Mouse (Mus musculus) intestine, embryonic 16.5 days (tissue): ENCODE measurements at regions not wholly inside any gene's neighbourhood (a gene's known extent, or its start where the extent isn't known, plus 50 kb on each side); places are given as distances from the start of the nearest gene placed in this dataset.
A peak's percentile ranks its signal among the peaks of the same experiment; 100 is the strongest.
"Not testable (repeated sequence)": the region's sequence is repeated elsewhere in the genome, so short reads cannot be mapped to it uniquely, and the experiment has no call there.

Experiments
- ATAC-seq: fragments of 200-750 bp; cut with Nextera tagmentation; 2 replicates; pipeline ENCODE4 v1.8.0; 2017; ENCODE audit warnings: moderate TSS enrichment, moderate library complexity
- H3K27ac ChIP-seq: fragments of 300-500 bp; sonication (generic); 2 replicates; pipeline ENCODE4 v1.5.1; 2014; ENCODE audit warnings: mild to moderate bottlenecking, low read length
- H3K27me3 ChIP-seq: fragments of 300-500 bp; sonication (generic); replicated peaks from 2 replicates; pipeline ENCODE4 v1.6.1; 2014; ENCODE audit warnings: low read length, control low read depth, mixed read lengths; ENCODE audit not compliant: control insufficient read depth, insufficient read depth
- H3K36me3 ChIP-seq: fragments of 300-500 bp; sonication (generic); 2 replicates; pipeline ENCODE4 v1.6.1; 2014; ENCODE audit warnings: low read length, control low read depth; ENCODE audit not compliant: control insufficient read depth, insufficient read depth
- H3K4me1 ChIP-seq: fragments of 300-500 bp; sonication (generic); 2 replicates; pipeline ENCODE4 v1.6.1; 2014; ENCODE audit warnings: low read length, control low read depth, mixed read lengths; ENCODE audit not compliant: control insufficient read depth, insufficient read depth
- H3K4me2 ChIP-seq: fragments of 300-500 bp; sonication (generic); 2 replicates; pipeline ENCODE4 v1.6.1; 2014; ENCODE audit warnings: low read depth, low read length, control low read depth
- H3K4me3 ChIP-seq: fragments of 300-500 bp; sonication (generic); 2 replicates; pipeline ENCODE4 v1.5.1; 2014; ENCODE audit warnings: mild to moderate bottlenecking, low read length
- H3K9ac ChIP-seq: fragments of 300-500 bp; sonication (generic); 2 replicates; pipeline ENCODE4 v1.6.1; 2014; ENCODE audit warnings: low read depth, low read length
- H3K9me3 ChIP-seq: fragments of 300-500 bp; sonication (generic); 2 replicates; pipeline ENCODE4 v1.6.1; 2016; ENCODE audit warnings: low read length, control low read depth; ENCODE audit not compliant: control insufficient read depth
- WGBS: fragments of 180-500 bp; shearing (Covaris S2); extraction: QIAGEN DNeasy Blood & Tissue Kit; methylation state at CpG from one replicate; pipeline ENCODE4 v1.1.7; 2014; 5-methylcytosine and 5-hydroxymethylcytosine counted together

GRCm38 (mm10) chr2:3910086-3910891 is 107.2 kb upstream of the Frmd4a start:
- H3K4me2 ChIP-seq, result no peak overlapping the region
- H3K27me3 ChIP-seq, result no peaks in the 10 kb centered on the region
- no peaks in the 10 kb centered on the region for H3K4me1 ChIP-seq
- no peak overlapping the region for H3K27ac ChIP-seq
- WGBS, result 67% methylated on average over 9 of the region's 9 CpGs
- H3K36me3 ChIP-seq, result no peaks in the 10 kb centered on the region
- no peak for ATAC-seq
- H3K9ac ChIP-seq, result no peak overlapping the region
- no peak overlapping the region for H3K4me3 ChIP-seq
- H3K9me3 ChIP-seq, result no peaks in the 10 kb centered on the region

DNA sequence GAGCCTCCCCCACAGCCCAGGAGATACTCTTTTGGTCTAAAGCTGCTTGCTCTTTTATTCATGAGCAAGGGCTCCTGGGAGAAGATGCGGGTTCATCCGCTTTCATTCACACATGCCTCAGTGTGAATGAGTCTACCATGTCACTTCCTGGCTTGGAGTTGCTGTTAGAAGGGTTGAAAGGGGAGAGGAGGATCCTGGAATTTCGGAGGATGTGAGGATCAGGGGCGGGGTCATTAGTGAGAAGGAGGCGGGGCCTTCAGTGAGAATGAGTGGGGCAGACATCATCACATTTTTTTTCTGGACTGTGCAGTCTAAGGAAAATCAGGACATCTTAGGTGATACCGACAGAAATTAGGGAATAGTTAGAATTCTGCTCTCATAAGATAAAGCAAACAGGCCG is 102.4 kb upstream of the Frmd4a start:
- no peaks in the 10 kb centered on the region for H3K27me3 ChIP-seq
- no peak overlapping the region for H3K4me3 ChIP-seq
- no peaks in the 10 kb centered on the region for H3K4me1 ChIP-seq
- no peak overlapping the region for H3K27ac ChIP-seq
- H3K36me3 ChIP-seq, result no peaks in the 10 kb centered on the region
- no peak overlapping the region for H3K4me2 ChIP-seq
- 83% methylated on average over 7 of the region's 7 CpGs for WGBS
- H3K9me3 ChIP-seq, result no peaks in the 10 kb centered on the region
- no peak for ATAC-seq
- H3K9ac ChIP-seq, result no peak overlapping the region

DNA sequence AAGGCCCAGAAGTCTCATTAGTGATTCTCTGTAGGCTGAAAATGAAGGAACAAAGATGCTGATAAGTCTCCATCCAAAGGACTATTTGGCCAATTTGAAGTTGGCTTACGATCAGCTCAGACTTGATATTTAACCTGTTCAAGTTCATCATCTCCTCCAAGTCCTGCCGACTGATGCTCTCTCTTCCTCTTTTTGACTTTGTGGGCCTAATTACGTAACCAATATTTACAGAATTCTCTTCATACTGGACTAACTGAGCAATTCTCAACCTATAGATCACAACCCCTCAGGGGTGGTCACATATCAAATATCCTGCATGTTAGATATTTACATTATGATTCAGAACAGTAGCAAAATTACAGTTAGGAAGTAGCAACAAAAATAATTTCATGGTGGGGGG is 101.2 kb upstream of the Frmd4a start:
- Histone ChIP-seq H3K9ac (no peak overlapping the region), H3K4me1 (no peaks in the 10 kb centered on the region), H3K27ac (no peak overlapping the region), H3K36me3 (no peaks in the 10 kb centered on the region), H3K27me3 (no peaks in the 10 kb centered on the region), H3K9me3 (no peaks in the 10 kb centered on the region), H3K4me3 (no peak overlapping the region), H3K4me2 (no peak overlapping the region)
- no peak for ATAC-seq
- WGBS, result 89% methylated on average over 3 of the region's 3 CpGs

GRCm38 (mm10) chr2:3918156-3918555 is 99.4 kb upstream of the Frmd4a start:
- no peak overlapping the region for H3K9ac ChIP-seq
- H3K4me2 ChIP-seq, result no peak overlapping the region
- no peak overlapping the region for H3K27ac ChIP-seq
- no peak for ATAC-seq
- H3K4me3 ChIP-seq, result no peak overlapping the region
- no peaks in the 10 kb centered on the region for H3K36me3 ChIP-seq
- WGBS, result 71% methylated on average over 6 of the region's 6 CpGs
- H3K4me1 ChIP-seq, result no peaks in the 10 kb centered on the region
- H3K27me3 ChIP-seq, result no peaks in the 10 kb centered on the region
- H3K9me3 ChIP-seq, result no peaks in the 10 kb centered on the region

DNA sequence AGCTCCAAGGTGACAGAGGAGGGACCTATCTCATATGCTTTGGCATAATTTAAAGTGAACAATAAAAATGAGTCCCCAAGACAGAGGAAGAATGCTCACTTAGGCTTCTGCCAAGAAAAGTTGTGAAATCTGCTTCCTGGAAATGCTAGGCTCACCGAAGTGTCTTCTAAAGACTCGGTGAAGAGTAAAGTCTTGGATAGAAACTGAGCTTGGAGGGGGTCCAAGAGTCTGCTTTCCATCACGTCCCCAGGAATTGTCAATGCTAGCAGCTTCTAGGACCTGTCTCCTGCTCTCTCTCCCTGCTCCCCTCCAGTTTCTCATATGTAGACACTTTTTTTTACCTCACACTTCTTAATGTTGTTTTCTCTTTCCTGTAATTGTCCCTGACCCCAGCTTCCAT is 97.6 kb upstream of the Frmd4a start:
- H3K4me2 ChIP-seq, result no peak overlapping the region
- H3K36me3 ChIP-seq, result no peaks in the 10 kb centered on the region
- no peak overlapping the region for H3K27ac ChIP-seq
- no peak overlapping the region for H3K9ac ChIP-seq
- no peaks in the 10 kb centered on the region for H3K9me3 ChIP-seq
- no peaks in the 10 kb centered on the region for H3K27me3 ChIP-seq
- no peaks in the 10 kb centered on the region for H3K4me1 ChIP-seq
- no peak for ATAC-seq
- no peak overlapping the region for H3K4me3 ChIP-seq
- 51% methylated on average over 3 of the region's 3 CpGs for WGBS

DNA sequence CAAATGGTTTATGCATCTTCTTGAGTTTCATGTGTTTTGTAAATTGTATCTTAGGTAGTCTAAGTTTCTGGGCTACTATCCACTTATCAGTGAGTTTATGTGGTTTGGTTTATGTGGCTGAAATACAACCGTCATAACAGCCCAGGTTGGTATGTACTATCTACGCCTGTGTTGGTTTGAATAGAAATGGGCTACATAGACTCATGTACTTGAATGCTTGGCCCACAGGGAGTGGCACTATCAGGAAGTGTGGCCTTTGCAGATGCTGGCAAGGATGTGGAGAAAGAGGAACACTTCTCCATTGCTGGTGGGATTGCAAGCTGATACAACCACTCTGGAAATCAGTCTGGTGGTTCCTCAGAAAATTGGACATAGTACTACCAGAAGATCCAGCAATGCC is 96.4 kb upstream of the Frmd4a start:
- not testable (repeated sequence) for H3K4me2 ChIP-seq, H3K27me3 ChIP-seq, H3K4me1 ChIP-seq, H3K27ac ChIP-seq, H3K36me3 ChIP-seq, H3K4me3 ChIP-seq, H3K9me3 ChIP-seq, ATAC-seq, H3K9ac ChIP-seq
- WGBS, result 87% methylated on average over 2 of the region's 2 CpGs

- no peak overlapping the region for H3K4me2 ChIP-seq
- WGBS, result 80% methylated on average over 4 of the region's 4 CpGs
These were observed 94.8 kb upstream of the Frmd4a start for GRCm38 (mm10) chr2:3922739-3923138.

GRCm38 (mm10) chr2:3924696-3925095 is 92.8 kb upstream of the Frmd4a start:
- Histone ChIP-seq H3K4me2 (no peak overlapping the region), H3K27ac (no peak overlapping the region), H3K36me3 (no peaks in the 10 kb centered on the region), H3K4me1 (no peaks in the 10 kb centered on the region), H3K27me3 (no peaks in the 10 kb centered on the region), H3K9me3 (no peaks in the 10 kb centered on the region), H3K4me3 (no peak overlapping the region), H3K9ac (no peak overlapping the region)
- 82% methylated on average over 6 of the region's 6 CpGs for WGBS
- ATAC-seq, result no peak

More at GRCm38 (mm10) chr2:3922739-3923138, 94.8 kb upstream of the Frmd4a start:
- Histone ChIP-seq H3K9ac (no peak overlapping the region), H3K4me3 (no peak overlapping the region), H3K36me3 (no peaks in the 10 kb centered on the region), H3K27me3 (no peaks in the 10 kb centered on the region), H3K4me1 (no peaks in the 10 kb centered on the region), H3K27ac (no peak overlapping the region), H3K9me3 (no peaks in the 10 kb centered on the region)
- ATAC-seq, result no peak

GRCm38 (mm10) chr2:3925199-3925598 is 92.3 kb upstream of the Frmd4a start:
- no peaks in the 10 kb centered on the region for H3K27me3 ChIP-seq
- H3K36me3 ChIP-seq, result no peaks in the 10 kb centered on the region
- 76% methylated on average over 3 of the region's 3 CpGs for WGBS
- ATAC-seq, result no peak
- no peaks in the 10 kb centered on the region for H3K9me3 ChIP-seq
- no peak overlapping the region for H3K4me3 ChIP-seq
- H3K4me1 ChIP-seq, result no peaks in the 10 kb centered on the region
- H3K4me2 ChIP-seq, result no peak overlapping the region
- no peak overlapping the region for H3K27ac ChIP-seq
- H3K9ac ChIP-seq, result no peak overlapping the region

DNA sequence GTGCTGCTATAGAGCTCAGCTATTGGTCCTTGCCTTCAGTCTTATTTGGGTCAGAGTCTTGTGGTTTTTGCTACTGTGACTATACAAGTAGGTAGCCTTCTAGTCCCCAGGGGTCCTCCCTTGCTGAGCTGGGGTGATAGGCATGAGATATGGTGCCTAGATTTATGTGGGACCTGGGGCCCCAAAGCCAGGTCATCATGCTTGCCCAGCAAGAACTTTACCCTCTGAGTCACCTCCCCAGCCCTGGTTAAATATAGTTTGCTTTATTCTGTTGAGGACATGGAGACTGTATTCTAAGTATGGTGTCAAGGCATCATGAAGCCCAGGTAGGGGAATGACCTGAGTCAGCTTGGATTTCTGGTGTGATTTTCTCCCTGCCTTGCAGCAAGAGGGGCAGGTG is 91.4 kb upstream of the Frmd4a start:
- peak; percentile 91 for ATAC-seq

More for the DNA sequence above, 91.4 kb upstream of the Frmd4a start:
- H3K4me3 ChIP-seq, result no peak overlapping the region
- H3K27ac ChIP-seq, result no peak overlapping the region
- H3K4me2 ChIP-seq, result no peak overlapping the region
- no peaks in the 10 kb centered on the region for H3K27me3 ChIP-seq
- no peaks in the 10 kb centered on the region for H3K4me1 ChIP-seq
- H3K36me3 ChIP-seq, result no peaks in the 10 kb centered on the region
- no peaks in the 10 kb centered on the region for H3K9me3 ChIP-seq
- no peak overlapping the region for H3K9ac ChIP-seq
